Mouse (Mus musculus) stomach, embryonic 15.5 days (tissue): ENCODE data around the gene Map3k10. TPM values are rescaled to one million over a fixed set of nuclear protein-coding genes. Genes with fewer than 3 reads are reported as not detected.

Source experiments
- ATAC-seq: fragments of 200-750 bp; cut with Nextera tagmentation; 2 replicates; pipeline ENCODE4 v1.8.0; 2017; ENCODE audit warnings: low read depth, moderate number of reproducible peaks, moderate TSS enrichment; ENCODE audit not compliant: insufficient read depth, low FRiP score
- H3K27ac ChIP-seq: fragments of 300-500 bp; sonication (generic); 2 replicates; pipeline ENCODE4 v1.5.1; 2015; ENCODE audit warnings: mild to moderate bottlenecking, inconsistent platforms
- H3K27me3 ChIP-seq: fragments of 300-500 bp; sonication (generic); replicated peaks from 2 replicates; pipeline ENCODE4 v1.6.1; 2015; ENCODE audit warnings: inconsistent platforms
- H3K36me3 ChIP-seq: fragments of 300-500 bp; sonication (generic); 2 replicates; pipeline ENCODE4 v1.6.1; 2015; ENCODE audit warnings: inconsistent platforms
- H3K4me1 ChIP-seq: fragments of 300-500 bp; sonication (generic); 2 replicates; pipeline ENCODE4 v1.6.1; 2015; ENCODE audit warnings: inconsistent platforms
- H3K4me2 ChIP-seq: fragments of 300-500 bp; sonication (generic); 2 replicates; pipeline ENCODE4 v1.6.1; 2015; ENCODE audit warnings: mild to moderate bottlenecking, inconsistent platforms
- H3K4me3 ChIP-seq: fragments of 300-500 bp; sonication (generic); replicated peaks from 2 replicates; pipeline ENCODE4 v1.5.1; 2015; ENCODE audit warnings: inconsistent platforms
- H3K9ac ChIP-seq: fragments of 300-500 bp; sonication (generic); 2 replicates; pipeline ENCODE4 v1.6.1; 2015; ENCODE audit warnings: inconsistent platforms
- H3K9me3 ChIP-seq: fragments of 300-500 bp; sonication (generic); 2 replicates; pipeline ENCODE4 v1.6.1; 2016; ENCODE audit warnings: inconsistent platforms
- WGBS: fragments of 180-500 bp; shearing (Covaris S2); methylation state at CpG from one replicate; pipeline ENCODE4 v1.1.7; 2015; 5-methylcytosine and 5-hydroxymethylcytosine counted together
- polyA plus RNA-seq: library from polyadenylated mRNA; unstranded; fragments of >200 nt; fragmentation: Nextera tagmentation; extraction: Ambion mirVana; gene quantifications from 2 replicates; pipeline ENCODE4 v1.2.1, GENCODE M21; 2015

The Map3k10 gene
- polyA plus RNA-seq: 7.1 and 8.3 TPM in 2 replicates

GRCm38 (mm10) chr7:27674522-27675221 is at the start of gene Map3k10:
TSS of gene Map3k10 (minus strand) at chr7:27674598.
- peak within 1 kb of the TSS; percentile 97 for H3K4me2 ChIP-seq
- H3K27ac ChIP-seq: peak within 1 kb of the TSS; percentile 93
- H3K9ac ChIP-seq: peak within 1 kb of the TSS; percentile 78
- under 1% methylated on average over 31 of the region's 31 CpGs for WGBS
- no peaks in the 10 kb centered on the region for H3K36me3 ChIP-seq
- H3K4me3 ChIP-seq: peak within 1 kb of the TSS; percentile 76
- H3K27me3 ChIP-seq: no peaks in the 10 kb centered on the region
- peaks cover 15% of the 10 kb centered on the region for H3K4me1 ChIP-seq
- H3K9me3 ChIP-seq: no peaks in the 10 kb centered on the region
- peak; percentile 96 for ATAC-seq

GRCm38 (mm10) chr7:27721951-27722350 is 47.6 kb upstream of the Map3k10 start:
- WGBS: 89% methylated on average over 8 of the region's 8 CpGs
- Histone ChIP-seq H3K36me3 (no peaks in the 10 kb centered on the region), H3K4me1 (no peaks in the 10 kb centered on the region), H3K4me2 (no peak overlapping the region), H3K27me3 (no peaks in the 10 kb centered on the region), H3K4me3 (no peak overlapping the region), H3K9me3 (no peaks in the 10 kb centered on the region), H3K9ac (no peak overlapping the region), H3K27ac (no peak overlapping the region)
- no peak for ATAC-seq

- Histone ChIP-seq H3K4me2 (no peak overlapping the region), H3K4me1 (no peaks in the 10 kb centered on the region), H3K36me3 (no peaks in the 10 kb centered on the region), H3K27me3 (no peaks in the 10 kb centered on the region), H3K4me3 (no peak overlapping the region), H3K9ac (no peak overlapping the region), H3K27ac (no peak overlapping the region), H3K9me3 (no peaks in the 10 kb centered on the region; the same call in 1 of the 2 replicates)
- no peak for ATAC-seq
- WGBS: 84% methylated on average over 7 of the region's 7 CpGs
Observed at GRCm38 (mm10) chr7:27710402-27710801, 36.0 kb upstream of the Map3k10 start.

GRCm38 (mm10) chr7:27696711-27697110 is 22.3 kb upstream of the Map3k10 start:
- Histone ChIP-seq H3K4me3 (no peak overlapping the region), H3K9ac (no peak overlapping the region), H3K4me1 (no peaks in the 10 kb centered on the region), H3K27me3 (no peaks in the 10 kb centered on the region), H3K4me2 (no peak overlapping the region), H3K9me3 (no peaks in the 10 kb centered on the region), H3K27ac (no peak overlapping the region), H3K36me3 (no peaks in the 10 kb centered on the region)
- no peak for ATAC-seq
- 57% methylated on average over 3 of the region's 3 CpGs for WGBS

- ATAC-seq: no peak
Observed at GRCm38 (mm10) chr7:27691076-27691475, 16.7 kb upstream of the Map3k10 start.

GRCm38 (mm10) chr7:27688815-27689612 is 14.6 kb upstream of the Map3k10 start, which contains the start of gene Zfp607b:
TSS of gene Zfp607b (plus strand) at chr7:27689340.
- under 1% methylated on average over 19 of the region's 19 CpGs for WGBS
- ATAC-seq: peak; percentile 99

More at GRCm38 (mm10) chr7:27691076-27691475, 16.7 kb upstream of the Map3k10 start:
- Histone ChIP-seq H3K4me2 (no peak overlapping the region), H3K36me3 (no peaks in the 10 kb centered on the region), H3K27me3 (no peaks in the 10 kb centered on the region), H3K4me1 (peaks cover 4% of the 10 kb centered on the region; the same call in 1 of the 2 replicates), H3K9ac (no peak overlapping the region), H3K27ac (no peak overlapping the region), H3K4me3 (no peak overlapping the region), H3K9me3 (no peaks in the 10 kb centered on the region)
- 47% methylated on average over 5 of the region's 5 CpGs for WGBS

GRCm38 (mm10) chr7:27688246-27688788 is 13.9 kb upstream of the Map3k10 start:
- H3K27me3 ChIP-seq: no peaks in the 10 kb centered on the region
- peak overlapping the region; percentile 50 for H3K4me3 ChIP-seq
- ATAC-seq: no peak
- H3K27ac ChIP-seq: peak overlapping the region; percentile 81
- H3K4me2 ChIP-seq: peak overlapping the region; percentile 75
- H3K9ac ChIP-seq: peak overlapping the region; percentile 48; the same call in 1 of the 2 replicates
- H3K4me1 ChIP-seq: peaks cover 4% of the 10 kb centered on the region; the same call in 1 of the 2 replicates
- H3K9me3 ChIP-seq: no peaks in the 10 kb centered on the region
- no peaks in the 10 kb centered on the region for H3K36me3 ChIP-seq
- WGBS: 39% methylated on average over 14 of the region's 14 CpGs

More at GRCm38 (mm10) chr7:27688815-27689612, 14.6 kb upstream of the Map3k10 start, which contains the start of gene Zfp607b:
- no peaks in the 10 kb centered on the region for H3K9me3 ChIP-seq
- peak within 1 kb of the TSS; percentile 75 for H3K4me2 ChIP-seq
- peak within 1 kb of the TSS; percentile 50 for H3K4me3 ChIP-seq
- H3K9ac ChIP-seq: peak within 1 kb of the TSS; percentile 48; the same call in 1 of the 2 replicates
- H3K27ac ChIP-seq: peak within 1 kb of the TSS; percentile 81
- H3K4me1 ChIP-seq: peaks cover 4% of the 10 kb centered on the region; the same call in 1 of the 2 replicates
- no peaks in the 10 kb centered on the region for H3K36me3 ChIP-seq
- H3K27me3 ChIP-seq: no peaks in the 10 kb centered on the region

GRCm38 (mm10) chr7:27687836-27688235 is 13.4 kb upstream of the Map3k10 start:
- Histone ChIP-seq H3K4me1 (peaks cover 4% of the 10 kb centered on the region; the same call in 1 of the 2 replicates), H3K27ac (no peak overlapping the region), H3K4me2 (peak overlapping the region; percentile 75), H3K9ac (no peak overlapping the region), H3K4me3 (no peak overlapping the region), H3K27me3 (no peaks in the 10 kb centered on the region), H3K9me3 (no peaks in the 10 kb centered on the region), H3K36me3 (no peaks in the 10 kb centered on the region)
- WGBS: 60% methylated on average over 3 of the region's 3 CpGs
- no peak for ATAC-seq

GRCm38 (mm10) chr7:27687043-27687442 is 12.6 kb upstream of the Map3k10 start:
- no peak overlapping the region for H3K9ac ChIP-seq
- ATAC-seq: no peak
- no peaks in the 10 kb centered on the region for H3K27me3 ChIP-seq
- no peak overlapping the region for H3K4me2 ChIP-seq
- peaks cover 4% of the 10 kb centered on the region; the same call in 1 of the 2 replicates for H3K4me1 ChIP-seq
- no peak overlapping the region for H3K27ac ChIP-seq
- H3K4me3 ChIP-seq: no peak overlapping the region
- 83% methylated on average over 1 of the region's 1 CpGs for WGBS
- no peaks in the 10 kb centered on the region for H3K9me3 ChIP-seq
- H3K36me3 ChIP-seq: no peaks in the 10 kb centered on the region

GRCm38 (mm10) chr7:27685681-27686080 is 11.3 kb upstream of the Map3k10 start:
- ATAC-seq: no peak
- no peak overlapping the region for H3K9ac ChIP-seq
- H3K9me3 ChIP-seq: no peaks in the 10 kb centered on the region

GRCm38 (mm10) chr7:27685220-27685619 is 10.8 kb upstream of the Map3k10 start:
- H3K36me3 ChIP-seq: no peaks in the 10 kb centered on the region
- no peak for ATAC-seq
- no peaks in the 10 kb centered on the region for H3K9me3 ChIP-seq
- H3K9ac ChIP-seq: no peak overlapping the region
- peaks cover 4% of the 10 kb centered on the region; the same call in 1 of the 2 replicates for H3K4me1 ChIP-seq
- H3K4me2 ChIP-seq: peak overlapping the region; percentile 10; the same call in 1 of the 2 replicates
- H3K27ac ChIP-seq: no peak overlapping the region
- H3K27me3 ChIP-seq: no peaks in the 10 kb centered on the region
- H3K4me3 ChIP-seq: no peak overlapping the region
- WGBS: 36% methylated on average over 5 of the region's 5 CpGs

More at GRCm38 (mm10) chr7:27685681-27686080, 11.3 kb upstream of the Map3k10 start:
- Histone ChIP-seq H3K27ac (no peak overlapping the region), H3K27me3 (no peaks in the 10 kb centered on the region), H3K4me1 (peaks cover 4% of the 10 kb centered on the region; the same call in 1 of the 2 replicates), H3K4me2 (peak overlapping the region; percentile 10; the same call in 1 of the 2 replicates), H3K36me3 (no peaks in the 10 kb centered on the region), H3K4me3 (no peak overlapping the region)
- WGBS: 1% methylated on average over 6 of the region's 6 CpGs
